Mouse (Mus musculus): ENCODE measurements around the gene Tnfrsf13b. TPM values are rescaled to one million over a fixed set of nuclear protein-coding genes. Genes with fewer than 3 reads are reported as not detected.

Tnfrsf13b gene
- polyA plus RNA-seq, 1 experiment = 42.2 TPM

GRCm38 (mm10) chr11:61109707-61110106 lies 16.8 kb upstream of the Tnfrsf13b start:
- no peak for TF ChIP-seq POLR2A (IDR thresholded peaks at IDR 0.05; ENCODE audit: borderline replicate concordance, low read depth, low read length)
- TF ChIP-seq CTCF (IDR thresholded peaks at IDR 0.05; ENCODE audit: low read depth, low read length) = no peak
- H3K27ac ChIP-seq (ENCODE audit: insufficient read depth, low read depth, low read length) = no peak overlapping the region
- H3K4me1 ChIP-seq (ENCODE audit: control insufficient read depth, insufficient read depth, low read length) = peaks cover 27% of the 10 kb centered on the region
- H3K4me3 ChIP-seq (ENCODE audit: insufficient read depth, low read length) = no peak overlapping the region

GRCm38 (mm10) chr11:61110113-61110512 lies 16.4 kb upstream of the Tnfrsf13b start:
- peaks cover 27% of the 10 kb centered on the region for H3K4me1 ChIP-seq (ENCODE audit: control insufficient read depth, insufficient read depth, low read length)
- TF ChIP-seq POLR2A (IDR thresholded peaks at IDR 0.05; ENCODE audit: borderline replicate concordance, low read depth, low read length) = no peak
- no peak for TF ChIP-seq CTCF (IDR thresholded peaks at IDR 0.05; ENCODE audit: low read depth, low read length)
- H3K4me3 ChIP-seq (ENCODE audit: insufficient read depth, low read length) = no peak overlapping the region
- no peak overlapping the region for H3K27ac ChIP-seq (ENCODE audit: insufficient read depth, low read depth, low read length)

DNA sequence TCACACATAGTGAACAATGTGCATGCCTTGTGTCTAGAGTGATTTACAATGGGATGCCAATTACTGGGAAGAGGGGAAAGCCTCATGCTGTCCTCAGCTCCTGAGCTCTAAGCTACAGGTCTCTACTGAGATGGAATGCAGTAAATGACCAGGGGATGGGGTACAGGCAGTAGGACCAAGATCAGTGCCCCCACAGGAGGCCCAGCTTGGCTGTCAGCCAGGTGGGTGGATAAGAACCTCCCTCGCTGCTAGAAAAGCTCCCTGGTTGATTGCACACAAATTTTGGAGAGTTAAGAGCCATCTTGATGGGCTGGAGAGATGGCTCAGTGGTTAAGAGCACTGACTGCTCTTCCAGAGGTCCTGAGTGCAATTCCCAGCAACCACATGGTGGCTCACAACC lies 15.6 kb upstream of the Tnfrsf13b start:
- Histone ChIP-seq H3K27ac (ENCODE audit: insufficient read depth, low read depth, low read length) (no peak overlapping the region), H3K4me1 (ENCODE audit: control insufficient read depth, insufficient read depth, low read length) (peaks cover 30% of the 10 kb centered on the region), H3K4me3 (ENCODE audit: insufficient read depth, low read length) (no peak overlapping the region)
- TF ChIP-seq CTCF (IDR thresholded peaks at IDR 0.05; ENCODE audit: low read depth, low read length) (no peak), POLR2A (IDR thresholded peaks at IDR 0.05; ENCODE audit: borderline replicate concordance, low read depth, low read length) (no peak)

DNA sequence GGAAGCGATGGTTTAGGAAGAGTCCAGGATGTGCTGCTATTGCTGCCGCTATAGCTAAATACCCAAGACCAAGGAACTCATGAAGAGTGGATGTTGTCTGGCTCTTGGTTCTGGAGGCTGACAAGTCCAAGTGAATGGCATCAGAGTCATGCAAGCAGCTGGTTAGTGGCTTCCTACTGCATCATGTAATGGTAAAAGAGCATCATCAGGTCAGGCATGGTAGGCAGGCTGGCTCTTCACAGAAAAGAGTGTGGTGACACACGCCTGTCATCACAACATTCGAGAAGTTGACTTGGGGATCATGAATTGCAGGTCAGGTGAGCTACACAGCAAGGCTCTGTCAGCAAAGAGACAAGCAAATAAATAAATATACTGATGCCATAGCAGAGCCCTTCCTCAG lies 15.1 kb upstream of the Tnfrsf13b start:
- no peak for TF ChIP-seq CTCF (IDR thresholded peaks at IDR 0.05; ENCODE audit: low read depth, low read length)
- H3K4me1 ChIP-seq (ENCODE audit: control insufficient read depth, insufficient read depth, low read length) = peaks cover 35% of the 10 kb centered on the region
- no peak overlapping the region for H3K27ac ChIP-seq (ENCODE audit: insufficient read depth, low read depth, low read length)
- H3K4me3 ChIP-seq (ENCODE audit: insufficient read depth, low read length) = no peak overlapping the region

- TF ChIP-seq POLR2A (IDR thresholded peaks at IDR 0.05; ENCODE audit: borderline replicate concordance, low read depth, low read length) = no peak
- no peak for TF ChIP-seq CTCF (IDR thresholded peaks at IDR 0.05; ENCODE audit: low read depth, low read length)
- Histone ChIP-seq H3K4me1 (ENCODE audit: control insufficient read depth, insufficient read depth, low read length) (peaks cover 41% of the 10 kb centered on the region), H3K4me3 (ENCODE audit: insufficient read depth, low read length) (no peak overlapping the region), H3K27ac (ENCODE audit: insufficient read depth, low read depth, low read length) (no peak overlapping the region)
These were observed 14.1 kb upstream of the Tnfrsf13b start for GRCm38 (mm10) chr11:61112323-61112995.

DNA sequence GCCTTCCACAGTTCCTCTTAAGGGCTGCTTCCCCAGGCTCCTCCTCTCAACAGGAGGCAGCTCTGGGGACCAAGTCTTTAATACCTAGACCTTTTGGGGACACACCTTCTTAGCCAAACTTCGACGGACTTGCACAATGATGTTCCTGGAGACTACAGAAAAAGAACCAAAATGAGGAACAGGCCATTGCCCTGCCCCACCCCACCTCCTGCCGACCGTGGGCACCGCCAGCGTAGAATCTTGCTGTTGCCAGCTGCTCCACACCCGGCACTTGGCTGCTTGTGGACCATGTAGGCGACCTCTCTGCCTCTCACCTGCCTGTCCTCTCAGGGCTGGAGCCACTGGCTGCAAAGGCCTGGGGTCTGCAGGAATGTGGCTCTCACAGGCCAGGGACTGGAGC lies 10.3 kb upstream of the Tnfrsf13b start:
- H3K4me3 ChIP-seq (ENCODE audit: insufficient read depth, low read length) = no peak overlapping the region
- H3K4me1 ChIP-seq (ENCODE audit: control insufficient read depth, insufficient read depth, low read length) = peaks cover 29% of the 10 kb centered on the region
- no peak overlapping the region for H3K27ac ChIP-seq (ENCODE audit: insufficient read depth, low read depth, low read length)
- TF ChIP-seq POLR2A (IDR thresholded peaks at IDR 0.05; ENCODE audit: borderline replicate concordance, low read depth, low read length) (no peak), CTCF (IDR thresholded peaks at IDR 0.05; ENCODE audit: low read depth, low read length) (no peak)

- peaks cover 19% of the 10 kb centered on the region for H3K4me1 ChIP-seq (ENCODE audit: control insufficient read depth, insufficient read depth, low read length)
- no peak overlapping the region for H3K4me3 ChIP-seq (ENCODE audit: insufficient read depth, low read length)
- no peak overlapping the region for H3K27ac ChIP-seq (ENCODE audit: insufficient read depth, low read depth, low read length)
- no peak for TF ChIP-seq CTCF (IDR thresholded peaks at IDR 0.05; ENCODE audit: low read depth, low read length)
- TF ChIP-seq POLR2A (IDR thresholded peaks at IDR 0.05; ENCODE audit: borderline replicate concordance, low read depth, low read length) = no peak
These were observed 6.5 kb upstream of the Tnfrsf13b start for GRCm38 (mm10) chr11:61119996-61120583.

- H3K27ac ChIP-seq (ENCODE audit: insufficient read depth, low read depth, low read length) = no peak overlapping the region
- TF ChIP-seq CTCF (IDR thresholded peaks at IDR 0.05; ENCODE audit: low read depth, low read length) = no peak
- TF ChIP-seq POLR2A (IDR thresholded peaks at IDR 0.05; ENCODE audit: borderline replicate concordance, low read depth, low read length) = no peak
- H3K4me1 ChIP-seq (ENCODE audit: control insufficient read depth, insufficient read depth, low read length) = peaks cover 14% of the 10 kb centered on the region
- no peak overlapping the region for H3K4me3 ChIP-seq (ENCODE audit: insufficient read depth, low read length)
These were observed 4.2 kb upstream of the Tnfrsf13b start for GRCm38 (mm10) chr11:61122283-61122768.

- TF ChIP-seq CTCF (IDR thresholded peaks at IDR 0.05; ENCODE audit: low read depth, low read length) (no peak), POLR2A (IDR thresholded peaks at IDR 0.05; ENCODE audit: borderline replicate concordance, low read depth, low read length) (no peak)
- H3K27ac ChIP-seq (ENCODE audit: insufficient read depth, low read depth, low read length) = no peak overlapping the region
- no peak overlapping the region for H3K4me3 ChIP-seq (ENCODE audit: insufficient read depth, low read length)
- H3K4me1 ChIP-seq (ENCODE audit: control insufficient read depth, insufficient read depth, low read length) = peaks cover 12% of the 10 kb centered on the region
These were observed 3.7 kb upstream of the Tnfrsf13b start for GRCm38 (mm10) chr11:61122769-61123288.

- Histone ChIP-seq H3K4me3 (ENCODE audit: insufficient read depth, low read length) (no peak overlapping the region), H3K4me1 (ENCODE audit: control insufficient read depth, insufficient read depth, low read length) (peaks cover 12% of the 10 kb centered on the region), H3K27ac (ENCODE audit: insufficient read depth, low read depth, low read length) (no peak overlapping the region)
- TF ChIP-seq CTCF (IDR thresholded peaks at IDR 0.05; ENCODE audit: low read depth, low read length) (no peak), POLR2A (IDR thresholded peaks at IDR 0.05; ENCODE audit: borderline replicate concordance, low read depth, low read length) (no peak)
These were observed 2.7 kb upstream of the Tnfrsf13b start for GRCm38 (mm10) chr11:61123886-61124285.

Measured in bone marrow macrophage, adult 2 months (primary cell).